Mouse (Mus musculus) kidney, embryonic 14.5 days (tissue): ENCODE measurements around the gene Col25a1. TPM values are rescaled to one million over a fixed set of nuclear protein-coding genes. Genes with fewer than 3 reads are reported as not detected.
A peak's percentile ranks its signal among the peaks of the same experiment; 100 is the strongest.

Experiments used
- ATAC-seq: fragments of 200-750 bp; cut with Nextera tagmentation; 2 replicates; pipeline ENCODE4 v1.8.0; 2017; ENCODE audit warnings: moderate number of reproducible peaks, mild to moderate bottlenecking, moderate TSS enrichment, moderate library complexity; ENCODE audit not compliant: low FRiP score, low TSS enrichment
- H3K27ac ChIP-seq: fragments of 300-500 bp; sonication (generic); 2 replicates; pipeline ENCODE4 v1.5.1; 2014; ENCODE audit warnings: low read depth, mild to moderate bottlenecking, low read length, moderate library complexity, mixed read lengths
- H3K27me3 ChIP-seq: fragments of 300-500 bp; sonication (generic); 2 replicates; pipeline ENCODE4 v1.6.1; 2014; ENCODE audit warnings: mild to moderate bottlenecking, low read length; ENCODE audit not compliant: control insufficient read depth, insufficient read depth
- H3K36me3 ChIP-seq: fragments of 300-500 bp; sonication (generic); 2 replicates; pipeline ENCODE4 v1.6.1; 2014; ENCODE audit warnings: low read length, mixed read lengths; ENCODE audit not compliant: control insufficient read depth, insufficient read depth
- H3K4me1 ChIP-seq: fragments of 300-500 bp; sonication (generic); 2 replicates; pipeline ENCODE4 v1.6.1; 2014; ENCODE audit warnings: low read length, mixed read lengths; ENCODE audit not compliant: control insufficient read depth, insufficient read depth
- H3K4me2 ChIP-seq: fragments of 300-500 bp; sonication (generic); replicated peaks from 2 replicates; pipeline ENCODE4 v1.6.1; 2014; ENCODE audit warnings: low read depth, mild to moderate bottlenecking, low read length
- H3K4me3 ChIP-seq: fragments of 300-500 bp; sonication (generic); 2 replicates; pipeline ENCODE4 v1.5.1; 2014; ENCODE audit warnings: mild to moderate bottlenecking, low read length
- H3K9ac ChIP-seq: fragments of 300-500 bp; sonication (generic); 2 replicates; pipeline ENCODE4 v1.6.1; 2014; ENCODE audit warnings: low read depth, mild to moderate bottlenecking, low read length, moderate library complexity
- H3K9me3 ChIP-seq: fragments of 300-500 bp; sonication (generic); 2 replicates; pipeline ENCODE4 v1.6.1; 2016; ENCODE audit warnings: low read length; ENCODE audit not compliant: control insufficient read depth
- WGBS: fragments of 180-500 bp; shearing (Covaris S2); extraction: QIAGEN DNeasy Blood & Tissue Kit; methylation state at CpG from one replicate; pipeline ENCODE4 v1.1.7; 2014; 5-methylcytosine and 5-hydroxymethylcytosine counted together
- polyA plus RNA-seq: library from polyadenylated mRNA; unstranded; fragments of >200 nt; fragmentation: Nextera tagmentation; extraction: Ambion mirVana; gene quantifications from 2 replicates; pipeline ENCODE4 v1.2.1, GENCODE M21; 2014

Gene Col25a1
- polyA plus RNA-seq, 1 experiment from 2014 or later = 5.4 TPM

GRCm38 (mm10) chr3:130149180-130149579 is 17.9 kb downstream of the Col25a1 start:
- Histone ChIP-seq H3K27me3 (no peaks in the 10 kb centered on the region), H3K4me3 (no peak overlapping the region), H3K9me3 (no peaks in the 10 kb centered on the region), H3K36me3 (no peaks in the 10 kb centered on the region), H3K27ac (no peak overlapping the region), H3K9ac (no peak overlapping the region), H3K4me1 (no peaks in the 10 kb centered on the region), H3K4me2 (no peak overlapping the region)
- ATAC-seq = no peak
- 90% methylated on average over 1 of the region's 1 CpGs for WGBS

GRCm38 (mm10) chr3:130153117-130153516 is 21.8 kb downstream of the Col25a1 start:
- H3K27me3 ChIP-seq = no peaks in the 10 kb centered on the region
- no peaks in the 10 kb centered on the region for H3K9me3 ChIP-seq
- 80% methylated on average over 3 of the region's 3 CpGs for WGBS
- H3K27ac ChIP-seq = no peak overlapping the region
- H3K4me1 ChIP-seq = no peaks in the 10 kb centered on the region
- no peak for ATAC-seq
- no peaks in the 10 kb centered on the region for H3K36me3 ChIP-seq
- H3K4me3 ChIP-seq = no peak overlapping the region
- no peak overlapping the region for H3K9ac ChIP-seq
- no peak overlapping the region for H3K4me2 ChIP-seq

GRCm38 (mm10) chr3:130157551-130157950 is 26.2 kb downstream of the Col25a1 start:
- no peak overlapping the region for H3K9ac ChIP-seq
- 76% methylated on average over 3 of the region's 3 CpGs for WGBS
- H3K36me3 ChIP-seq = no peaks in the 10 kb centered on the region
- H3K4me1 ChIP-seq = no peaks in the 10 kb centered on the region
- no peak for ATAC-seq
- no peaks in the 10 kb centered on the region for H3K9me3 ChIP-seq
- no peak overlapping the region for H3K4me3 ChIP-seq
- no peaks in the 10 kb centered on the region for H3K27me3 ChIP-seq
- H3K4me2 ChIP-seq = no peak overlapping the region
- H3K27ac ChIP-seq = no peak overlapping the region

- H3K27me3 ChIP-seq = no peaks in the 10 kb centered on the region
- no peaks in the 10 kb centered on the region for H3K9me3 ChIP-seq
- H3K4me2 ChIP-seq = no peak overlapping the region
- ATAC-seq = no peak
- WGBS = 75% methylated on average over 4 of the region's 4 CpGs
- H3K4me3 ChIP-seq = no peak overlapping the region
- no peaks in the 10 kb centered on the region for H3K36me3 ChIP-seq
- no peak overlapping the region for H3K9ac ChIP-seq
- H3K4me1 ChIP-seq = no peaks in the 10 kb centered on the region
- no peak overlapping the region for H3K27ac ChIP-seq
These were observed 28.6 kb downstream of the Col25a1 start for GRCm38 (mm10) chr3:130159906-130160305.

- Histone ChIP-seq H3K9me3 (no peaks in the 10 kb centered on the region), H3K4me2 (no peak overlapping the region), H3K4me3 (no peak overlapping the region), H3K4me1 (no peaks in the 10 kb centered on the region), H3K36me3 (no peaks in the 10 kb centered on the region), H3K27ac (no peak overlapping the region), H3K27me3 (no peaks in the 10 kb centered on the region), H3K9ac (no peak overlapping the region)
- 27% methylated on average over 4 of the region's 4 CpGs for WGBS
- 0 out of 2 replicates have a peak, but pooled peaks have one; percentile 39 for ATAC-seq
These were observed 29.6 kb downstream of the Col25a1 start for GRCm38 (mm10) chr3:130160902-130161301.

GRCm38 (mm10) chr3:130161323-130161917 is 30.1 kb downstream of the Col25a1 start:
- H3K27ac ChIP-seq = no peak overlapping the region
- no peak overlapping the region for H3K4me2 ChIP-seq
- no peak for ATAC-seq
- no peaks in the 10 kb centered on the region for H3K9me3 ChIP-seq
- H3K36me3 ChIP-seq = no peaks in the 10 kb centered on the region
- H3K4me3 ChIP-seq = no peak overlapping the region
- WGBS = 54% methylated on average over 13 of the region's 13 CpGs
- H3K27me3 ChIP-seq = no peaks in the 10 kb centered on the region
- H3K4me1 ChIP-seq = no peaks in the 10 kb centered on the region
- no peak overlapping the region for H3K9ac ChIP-seq

- Histone ChIP-seq H3K36me3 (no peaks in the 10 kb centered on the region), H3K4me1 (no peaks in the 10 kb centered on the region), H3K4me2 (no peak overlapping the region), H3K27ac (no peak overlapping the region), H3K4me3 (no peak overlapping the region), H3K27me3 (no peaks in the 10 kb centered on the region), H3K9ac (no peak overlapping the region), H3K9me3 (no peaks in the 10 kb centered on the region)
- no peak for ATAC-seq
- WGBS = 62% methylated on average over 4 of the region's 4 CpGs
These were observed 35.6 kb downstream of the Col25a1 start for GRCm38 (mm10) chr3:130166875-130167274.

- H3K4me1 ChIP-seq = no peaks in the 10 kb centered on the region
- no peak overlapping the region; the same call in 1 of the 2 replicates for H3K4me2 ChIP-seq
- no peak overlapping the region for H3K9ac ChIP-seq
- H3K4me3 ChIP-seq = no peak overlapping the region
- WGBS = 46% methylated on average over 17 of the region's 17 CpGs
- H3K9me3 ChIP-seq = no peaks in the 10 kb centered on the region
- H3K36me3 ChIP-seq = no peaks in the 10 kb centered on the region
- ATAC-seq = no peak
- H3K27ac ChIP-seq = no peak overlapping the region
- no peaks in the 10 kb centered on the region for H3K27me3 ChIP-seq
These were observed 41.5 kb downstream of the Col25a1 start for GRCm38 (mm10) chr3:130172764-130173163.

GRCm38 (mm10) chr3:130180181-130180940 is 49.1 kb downstream of the Col25a1 start:
- WGBS = under 1% methylated on average over 39 of the region's 40 CpGs
- H3K27me3 ChIP-seq = peaks cover 9% of the 10 kb centered on the region; the same call in 1 of the 2 replicates
- H3K9me3 ChIP-seq = no peaks in the 10 kb centered on the region
- H3K4me2 ChIP-seq = peak overlapping the region; percentile 99
- no peaks in the 10 kb centered on the region for H3K36me3 ChIP-seq
- H3K9ac ChIP-seq = peak overlapping the region; percentile 65; the same call in 1 of the 2 replicates
- peak overlapping the region; percentile 67 for H3K4me3 ChIP-seq
- peak overlapping the region; percentile 73 for H3K27ac ChIP-seq
- no peaks in the 10 kb centered on the region for H3K4me1 ChIP-seq
- peak; percentile 98 for ATAC-seq
